Mouse (Mus musculus): ENCODE measurements around the gene Stab2. TPM values are rescaled to one million over a fixed set of nuclear protein-coding genes. Genes with fewer than 3 reads are reported as not detected.

The Stab2 gene
- polyA plus RNA-seq, 1 experiment from 2014 or later, result 1.1 TPM

Other genes starting within 250 kb of the Stab2 start
- gene Gm49358, start 244.1 kb downstream of the Stab2 start, polyA plus RNA-seq (2014; fragmentation: Nextera tagmentation; extraction: Ambion mirVana), result 0.43 TPM in 1 of 2 replicates, not detected in the other
- 2.1 and 2.2 TPM in 2 replicates for gene Nt5dc3, start 229.0 kb downstream of the Stab2 start, polyA plus RNA-seq (2014; fragmentation: Nextera tagmentation; extraction: Ambion mirVana)
- gene 1700113H08Rik, start 50.0 kb upstream of the Stab2 start, polyA plus RNA-seq (2014; fragmentation: Nextera tagmentation; extraction: Ambion mirVana), result not detected in 2 replicates

All from stomach, embryonic 14.5 days (tissue).